ENCODE assay signal across 9 mouse cellular contexts in the genomic region with DNA sequence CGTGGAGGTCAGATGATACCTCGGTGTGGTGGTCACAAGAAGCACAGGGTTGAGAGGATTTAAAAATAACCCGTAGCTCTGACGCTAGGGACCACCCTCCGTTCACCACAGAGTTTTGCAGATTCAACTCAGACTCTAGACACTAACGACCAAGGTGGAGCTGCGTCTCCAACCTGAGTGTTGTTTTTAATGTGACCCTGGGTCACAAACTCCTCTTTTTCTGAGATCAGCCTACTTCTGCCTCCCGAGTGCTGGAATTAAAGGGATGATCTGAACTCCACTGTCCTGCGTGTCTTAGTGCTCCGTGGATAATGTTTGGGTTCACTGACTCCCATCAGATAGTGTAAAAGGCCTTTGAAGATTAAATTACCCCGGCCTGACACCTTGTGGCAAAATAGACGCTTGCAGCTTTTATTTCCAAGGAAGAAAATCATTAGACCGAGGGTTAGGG. TPM values are rescaled to one million over a fixed set of nuclear protein-coding genes. Genes with fewer than 3 reads are reported as not detected.
DNase-seq lines count a peak whose midpoint lies in the region; ATAC-seq lines count a peak whose summit lies in the region.
"Had no signal": no experiment of that assay in that cellular context is flagged by ENCODE, and none has a peak within 500 bp of the region (broad histone marks: within the 10 kb centered on the region; RNA-seq: fewer than 3 reads in every experiment).

No protein-coding gene starts in this region.

- no peaks in the 10 kb centered on the region for H3K36me3 ChIP-seq in megakaryocyte, embryonic 14.5 days (replicated peaks; ENCODE audit: low read length)
- no peaks in the 10 kb centered on the region for H3K36me3 ChIP-seq in intestine, embryonic 15.5 days
- H3K36me3 ChIP-seq in midbrain, embryonic 12.5 days: no peaks in the 10 kb centered on the region

- H3K9me3 ChIP-seq in megakaryocyte, embryonic 14.5 days: no peaks in the 10 kb centered on the region
- no peaks in the 10 kb centered on the region for H3K9me3 ChIP-seq in intestine, embryonic 15.5 days
- no peaks in the 10 kb centered on the region for H3K9me3 ChIP-seq in midbrain, embryonic 12.5 days

- H3K9ac ChIP-seq in intestine, embryonic 15.5 days: peak overlapping the region; percentile 65; the same call in 1 of the 2 replicates
- peak overlapping the region; percentile 62; the same call in 1 of the 2 replicates for H3K9ac ChIP-seq in midbrain, embryonic 12.5 days (replicated peaks)

- WGBS in intestine, embryonic 15.5 days: under 1% methylated on average over 13 of the region's 13 CpGs
- under 1% methylated on average over 13 of the region's 13 CpGs for WGBS in midbrain, embryonic 12.5 days

- intact Hi-C loops in left cerebral cortex, postnatal 4 days (cut with DNase I): loop anchor here (2.0 to 5.0 kb wide), 2 partner anchors 102 to 255 kb away; no protein-coding TSS in a partner anchor

- DNase-seq in cerebellum, adult 8-10 months: peak; percentile 48
- DNase-seq in left cerebral cortex, postnatal 4 days: peak; percentile 32
- DNase-seq in urinary bladder, postnatal 36 days (ENCODE audit: low spot score in 2 of 2): peak; percentile 17 to 39

- H3K27me3 ChIP-seq in megakaryocyte, embryonic 14.5 days (replicated peaks): peaks cover 22% of the 10 kb centered on the region
- no peaks in the 10 kb centered on the region for H3K27me3 ChIP-seq in intestine, embryonic 15.5 days (replicated peaks)
- H3K27me3 ChIP-seq in midbrain, embryonic 12.5 days: peaks cover 21% of the 10 kb centered on the region

- H3K4me3 ChIP-seq in megakaryocyte, embryonic 14.5 days (replicated peaks): peak overlapping the region; percentile 91
- H3K4me3 ChIP-seq in intestine, embryonic 15.5 days (replicated peaks): peak overlapping the region; percentile 70
- H3K4me3 ChIP-seq in midbrain, embryonic 12.5 days: peak overlapping the region; percentile 63

- ATAC-seq in megakaryocyte, adult 5-6 weeks (ENCODE audit: poor library complexity, severe bottlenecking): no peak
- peak; percentile 85 for ATAC-seq in frontal cortex, adult (ENCODE audit: low TSS enrichment)
- ATAC-seq in intestine, embryonic 15.5 days: peak; percentile 75
- ATAC-seq in midbrain, embryonic 12.5 days (ENCODE audit: low FRiP score, low read depth): peak; percentile 68

- H3K27ac ChIP-seq in intestine, embryonic 15.5 days: no peak overlapping the region
- no peak overlapping the region for H3K27ac ChIP-seq in midbrain, embryonic 12.5 days (replicated peaks)

- peak overlapping the region; percentile 98 for H3K4me2 ChIP-seq in intestine, embryonic 15.5 days (replicated peaks)
- H3K4me2 ChIP-seq in midbrain, embryonic 12.5 days (replicated peaks): peak overlapping the region; percentile 92

- peaks cover 15% of the 10 kb centered on the region for H3K4me1 ChIP-seq in megakaryocyte, embryonic 14.5 days
- H3K4me1 ChIP-seq in intestine, embryonic 15.5 days (replicated peaks): peaks cover 2% of the 10 kb centered on the region; the same call in 1 of the 2 replicates
- peaks cover 5% of the 10 kb centered on the region; the same call in 1 of the 2 replicates for H3K4me1 ChIP-seq in midbrain, embryonic 12.5 days

RNA-seq across cellular contexts. Expression of a gene that starts 0.7 kb away (rescaled TPM):
- polyA plus RNA-seq in megakaryocyte, embryonic 14.5 days (2012; ENCODE audit: insufficient read depth, low replicate concordance): not detected in 2 replicates
- not detected in 2 replicates for total RNA-seq in megakaryocyte, adult 5-6 weeks (2015)
- not detected in 2 replicates for total RNA-seq in megakaryocyte, adult 5-6 weeks (2017)
- 5.7 and 6.5 TPM in 2 replicates for polyA plus RNA-seq in intestine, embryonic 15.5 days (2015; fragmentation: Nextera tagmentation; extraction: Ambion mirVana)
- not detected for total RNA-seq in left cerebral cortex, postnatal 4 days (2021)
- 2.9 and 3.4 TPM in 2 replicates for polyA plus RNA-seq in midbrain, embryonic 12.5 days (2016; fragmentation: Nextera tagmentation; extraction: Ambion mirVana)
- polyA plus RNA-seq: spleen, adult 2 months had no signal

RNA-seq across cellular contexts. Expression of a gene that starts 55.4 kb away (rescaled TPM):
- not detected in 2 replicates for polyA plus RNA-seq in megakaryocyte, embryonic 14.5 days (2012; ENCODE audit: insufficient read depth, low replicate concordance)
- total RNA-seq in megakaryocyte, adult 5-6 weeks (2015): 0.09 TPM in 1 of 2 replicates, not detected in the other
- not detected in 2 replicates for total RNA-seq in megakaryocyte, adult 5-6 weeks (2017)
- 7.8 and 9.5 TPM in 2 replicates for polyA plus RNA-seq in intestine, embryonic 15.5 days (2015; fragmentation: Nextera tagmentation; extraction: Ambion mirVana)
- 1 to 10 TPM; 3.3 to 4.1 TPM for total RNA-seq in left cerebral cortex, postnatal 4 days (2021)
- 6.6 and 7.7 TPM in 2 replicates for polyA plus RNA-seq in midbrain, embryonic 12.5 days (2016; fragmentation: Nextera tagmentation; extraction: Ambion mirVana)
